Mouse (Mus musculus) CD4-positive, CD25-positive, alpha-beta regulatory T cell, adult 4 months (primary cell): ENCODE data around the gene Akap2. TPM values are rescaled to one million over a fixed set of nuclear protein-coding genes. Genes with fewer than 3 reads are reported as not detected.

Experiments
- ATAC-seq: one replicate; pipeline ENCODE4 v1.8.0; 2017
- polyA plus RNA-seq, 2 experiments: library from polyadenylated mRNA; unstranded; fragments of 100-300 nt; shearing (Covaris generic); gene quantifications; one replicate each; pipeline ENCODE4 v1.2.1; 2017

Akap2 gene
- polyA plus RNA-seq, 2 experiments from 2014 or later: 4.3 to 4.5 TPM

DNA sequence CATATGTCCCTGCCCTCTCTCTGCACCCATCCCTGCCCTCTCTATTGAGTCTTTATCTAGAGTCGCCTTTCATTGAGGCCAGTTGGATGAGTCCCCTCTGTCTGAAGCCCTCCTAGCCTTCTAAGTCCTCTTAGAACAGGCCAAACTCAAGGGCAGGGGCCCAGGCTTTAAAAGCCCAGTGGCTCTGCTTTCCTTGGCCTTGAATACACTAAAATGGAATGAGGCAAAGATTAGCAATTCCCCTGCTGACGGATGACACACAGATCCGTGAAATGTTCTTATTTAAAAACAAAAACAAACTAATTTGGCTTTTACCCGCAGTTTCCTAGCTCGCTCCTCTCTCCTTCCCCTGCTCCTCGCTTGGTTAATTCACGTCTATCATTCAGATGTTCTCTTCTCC is 45.0 kb downstream of the Akap2 start:
- ATAC-seq: no peak

DNA sequence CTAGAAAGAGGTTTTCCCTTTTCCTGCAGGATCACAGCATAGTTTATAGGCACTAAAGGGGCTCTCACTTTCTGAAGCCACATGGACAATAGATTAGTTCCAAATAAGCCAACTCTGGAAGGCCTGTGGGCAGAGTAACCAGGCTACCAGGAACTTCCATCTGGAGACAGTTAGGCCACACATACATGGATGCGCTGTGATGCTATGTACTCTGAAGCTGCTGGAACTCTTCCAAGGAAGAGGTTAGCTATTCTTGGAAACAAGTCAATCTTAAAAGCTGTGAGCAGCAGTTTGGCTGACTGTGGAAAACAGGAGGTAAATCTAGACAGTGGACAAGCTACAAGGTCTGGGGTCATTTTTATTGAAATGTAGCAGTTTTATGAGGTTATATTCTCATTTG is 46.9 kb downstream of the Akap2 start:
- ATAC-seq: no peak

DNA sequence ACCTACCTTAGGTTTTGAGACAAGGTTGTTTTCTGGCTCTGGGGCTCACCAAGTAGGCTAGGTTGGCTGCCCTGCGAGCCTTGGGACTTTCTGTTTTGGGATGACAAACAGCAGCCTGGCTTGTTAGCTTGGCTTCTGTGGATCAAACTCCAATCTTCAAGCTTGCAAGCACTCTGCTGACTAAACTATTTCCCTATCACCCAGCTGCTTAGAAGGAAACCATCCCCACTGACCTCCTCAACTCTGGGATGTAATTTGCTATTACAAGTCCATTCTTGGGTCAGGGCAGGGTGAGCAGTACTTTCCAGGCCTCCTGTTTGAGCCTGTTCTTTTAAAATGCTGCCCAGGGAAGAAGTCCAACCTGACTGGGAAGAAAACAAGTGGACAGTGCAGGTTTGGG is 47.5 kb downstream of the Akap2 start:
- no peak for ATAC-seq

GRCm38 (mm10) chr4:57765806-57766205 is 48.3 kb downstream of the Akap2 start:
- no peak for ATAC-seq

DNA sequence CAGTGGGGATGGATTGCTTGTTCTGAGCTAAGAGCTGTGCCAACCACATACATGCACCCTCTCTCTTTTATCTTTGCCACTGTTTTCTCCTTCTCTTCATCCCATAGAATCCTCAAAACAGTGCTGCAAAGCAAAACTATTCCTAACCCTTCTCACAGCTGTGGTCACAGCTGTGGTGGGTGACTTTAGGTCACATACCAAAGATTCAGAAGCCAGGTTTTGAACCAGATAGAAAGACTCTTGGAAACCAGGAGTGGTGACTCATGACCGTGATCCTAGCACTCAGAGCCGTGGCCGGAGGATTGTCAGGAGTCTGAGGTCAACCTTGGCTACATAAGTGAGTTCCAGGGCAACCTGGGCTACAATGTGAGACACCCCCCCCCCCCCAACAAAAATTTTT is 51.5 kb downstream of the Akap2 start:
- no peak for ATAC-seq

DNA sequence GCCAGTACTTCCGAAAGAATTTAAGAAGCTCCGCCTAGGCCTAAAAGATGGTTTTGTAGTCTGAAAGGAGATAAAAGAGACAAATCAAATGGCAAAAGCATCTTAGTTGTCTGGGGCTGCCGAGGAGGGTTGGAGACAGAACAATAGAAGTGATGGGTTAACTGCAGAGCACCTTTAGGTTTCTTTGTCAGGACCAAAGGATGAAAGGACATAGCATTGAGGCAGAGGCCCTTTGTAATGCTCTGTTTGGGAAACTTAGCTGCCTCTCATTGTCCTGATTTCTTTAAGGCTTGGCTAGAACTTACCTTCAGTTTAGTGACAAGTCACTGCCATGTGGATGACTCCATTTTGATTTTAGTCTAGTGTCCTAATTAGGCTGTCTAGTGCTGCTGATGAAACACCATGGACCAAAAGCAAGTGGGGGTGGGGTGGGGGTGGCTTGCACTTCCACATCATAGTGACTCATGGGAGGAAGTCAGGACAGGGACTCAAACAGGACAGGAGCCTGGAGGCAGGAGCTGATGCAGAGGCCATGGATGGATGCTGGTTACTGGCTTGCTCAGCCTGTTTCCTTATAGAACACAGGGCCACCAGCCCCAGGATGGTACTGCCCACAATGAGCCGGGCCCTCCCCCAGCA is 52.8 kb downstream of the Akap2 start:
- ATAC-seq: no peak

- no peak for ATAC-seq
These were observed 54.2 kb downstream of the Akap2 start for GRCm38 (mm10) chr4:57771558-57772219.

- no peak for ATAC-seq
These were observed 55.5 kb downstream of the Akap2 start for GRCm38 (mm10) chr4:57772851-57773510.

DNA sequence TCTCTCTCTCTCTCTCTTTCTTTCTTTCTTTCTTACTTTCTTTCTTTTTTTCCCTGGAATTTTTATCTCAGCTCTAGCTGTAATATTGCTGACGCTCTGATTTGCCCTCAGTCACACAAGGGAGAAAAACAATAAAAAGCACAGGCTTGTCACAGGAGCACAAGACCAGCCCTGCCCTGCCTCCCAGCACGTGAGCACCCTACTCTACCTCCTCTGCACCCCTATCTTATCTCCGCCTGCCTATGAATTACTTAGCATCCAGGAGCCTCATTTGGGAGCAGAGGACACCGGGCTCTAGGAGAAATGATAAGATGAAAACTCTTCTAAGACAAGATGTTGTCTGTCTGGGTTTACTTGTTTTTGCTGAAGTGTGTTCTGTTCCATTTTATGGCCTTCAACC is 57.1 kb downstream of the Akap2 start:
- no peak for ATAC-seq

- ATAC-seq: no peak
These were observed 58.1 kb downstream of the Akap2 start for GRCm38 (mm10) chr4:57775582-57775981.

GRCm38 (mm10) chr4:57780403-57780802 is 62.9 kb downstream of the Akap2 start:
- no peak for ATAC-seq

DNA sequence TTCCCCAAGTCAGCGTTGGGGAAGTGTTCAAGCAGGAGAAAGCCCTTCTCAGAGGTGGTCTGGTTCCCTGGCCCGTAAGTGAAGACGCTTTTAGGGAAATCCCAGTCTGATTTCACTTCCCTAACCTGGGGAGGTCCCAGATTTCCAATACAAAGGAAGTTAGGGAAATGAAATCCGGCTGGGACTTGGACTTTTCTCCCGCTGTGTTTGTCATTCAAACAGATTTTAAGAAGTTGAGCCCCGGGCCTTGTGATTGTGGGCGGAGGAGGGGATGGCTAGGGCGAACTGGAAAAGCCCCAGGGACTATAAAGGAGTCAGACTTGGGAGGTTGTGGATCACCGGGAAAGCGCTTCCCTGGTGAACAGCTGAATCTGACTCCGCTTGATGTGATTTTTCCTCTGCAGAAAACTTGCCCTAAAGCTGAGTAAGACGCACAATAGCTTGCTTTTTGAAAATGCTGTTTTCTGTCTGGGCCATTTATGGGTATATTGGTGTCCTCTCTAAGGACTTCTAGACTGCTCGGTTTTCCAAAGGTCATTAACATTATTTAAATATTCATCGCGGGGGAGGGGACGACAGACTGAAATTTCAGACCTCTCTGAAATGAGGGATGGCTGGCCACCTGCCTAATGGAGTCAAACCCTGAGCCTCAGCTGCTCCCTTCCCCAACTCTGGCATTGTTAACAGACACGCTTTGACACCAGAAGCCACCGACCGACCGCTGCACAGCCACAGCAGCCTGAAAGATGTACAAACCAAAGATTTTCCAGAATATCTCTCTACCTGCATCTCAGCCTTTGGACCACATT is 63.6 kb downstream of the Akap2 start:
- ATAC-seq: no peak

- peak; percentile 85 for ATAC-seq
These were observed 64.5 kb downstream of the Akap2 start for GRCm38 (mm10) chr4:57781994-57782393.

- peak; percentile 45 for ATAC-seq
These were observed 65.3 kb downstream of the Akap2 start for GRCm38 (mm10) chr4:57782549-57783390.

GRCm38 (mm10) chr4:57783391-57783770 is 65.9 kb downstream of the Akap2 start:
- no peak for ATAC-seq

GRCm38 (mm10) chr4:57783853-57784600 is 66.6 kb downstream of the Akap2 start:
- no peak for ATAC-seq

GRCm38 (mm10) chr4:57788709-57789108 is 71.3 kb downstream of the Akap2 start:
- ATAC-seq: peak; percentile 72

DNA sequence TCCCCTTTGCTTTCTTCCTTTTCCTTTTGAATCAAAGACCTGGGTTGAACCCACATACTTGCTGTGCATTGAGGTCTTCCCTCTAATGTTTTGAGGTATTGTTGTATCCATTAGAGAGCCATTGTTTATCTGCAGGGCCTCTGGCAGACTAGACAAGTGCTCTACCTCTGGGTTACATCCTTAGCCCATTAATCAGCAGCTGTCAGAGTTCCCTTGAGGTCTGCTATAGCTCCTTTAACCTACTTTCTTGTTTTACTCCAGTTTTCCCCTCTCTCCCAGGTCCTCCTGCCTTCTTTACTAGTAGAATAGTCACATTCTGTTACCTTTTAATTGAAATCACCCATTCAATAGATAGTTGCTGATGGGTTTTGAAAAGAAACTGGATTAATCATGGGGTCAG is 71.7 kb downstream of the Akap2 start:
- no peak for ATAC-seq

DNA sequence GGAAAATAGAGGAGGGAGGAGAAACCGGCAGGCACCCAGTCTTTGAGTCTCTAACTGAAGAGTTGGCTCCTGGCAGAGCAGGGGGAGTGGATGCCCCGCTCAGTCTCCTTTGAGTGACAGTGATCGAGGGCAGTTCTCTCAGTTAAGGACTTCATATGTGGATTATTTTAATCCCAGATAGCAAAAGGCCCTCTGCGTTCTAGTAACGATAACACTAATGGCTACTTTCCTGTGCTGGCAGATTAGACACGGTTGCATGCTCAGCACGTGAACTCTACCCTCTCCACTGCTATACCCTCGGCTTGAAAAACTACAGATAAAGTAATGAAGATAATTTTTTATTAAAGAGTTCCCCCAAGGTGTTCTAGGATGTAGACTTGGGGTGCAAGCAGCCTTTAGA is 76.5 kb downstream of the Akap2 start:
- no peak for ATAC-seq

GRCm38 (mm10) chr4:57794547-57794946 is 77.1 kb downstream of the Akap2 start:
- ATAC-seq: no peak

- peak; percentile 37 for ATAC-seq
These were observed 80.3 kb downstream of the Akap2 start for GRCm38 (mm10) chr4:57797548-57798285.
